ENCODE assay signal across 8 mouse cellular contexts in genomic region chr17:56034726-56035100, GRCm38 (mm10). TPM values are rescaled to one million over a fixed set of nuclear protein-coding genes. Genes with fewer than 3 reads are reported as not detected.
DNase-seq lines count a peak whose midpoint lies in the region; ATAC-seq and TF ChIP-seq lines count a peak whose summit lies in the region.

No protein-coding gene starts in this region.

- H3K4me1 ChIP-seq in spleen, adult 2 months (ENCODE audit: control insufficient read depth, insufficient read depth, insufficient read length) = peaks cover 35% of the 10 kb centered on the region; the same call in 1 of the 2 replicates
- peaks cover 23% of the 10 kb centered on the region for H3K4me1 ChIP-seq in limb, embryonic 12.5 days (replicated peaks)
- peaks cover 45% of the 10 kb centered on the region for H3K4me1 ChIP-seq in stomach, embryonic 15.5 days

- no peak for TF ChIP-seq POLR2A in spleen, adult 2 months (IDR thresholded peaks at IDR 0.05; ENCODE audit: low read depth, low read length)

- no peaks in the 10 kb centered on the region for H3K27me3 ChIP-seq in spleen, adult 2 months (ENCODE audit: control insufficient read depth, insufficient read depth, low read length)
- no peaks in the 10 kb centered on the region for H3K27me3 ChIP-seq in limb, embryonic 12.5 days
- H3K27me3 ChIP-seq in stomach, embryonic 15.5 days (replicated peaks) = no peaks in the 10 kb centered on the region

- 66% methylated on average over 6 of the region's 6 CpGs for whole genome bisulfite sequencing in spleen, adult 2 months
- WGBS in limb, embryonic 12.5 days = 84% methylated on average over 6 of the region's 6 CpGs
- 84% methylated on average over 6 of the region's 6 CpGs for WGBS in stomach, embryonic 15.5 days

- TF ChIP-seq CTCF in gastrocnemius, adult 2 months (IDR thresholded peaks at IDR 0.05) = no peak
- no peak for TF ChIP-seq CTCF in spleen, adult 2 months (IDR thresholded peaks at IDR 0.05; ENCODE audit: extremely low read depth, insufficient read depth, insufficient read length, insufficient replicate concordance)

- intact Hi-C loops in gastrocnemius, adult 2 months (cut with DNase I) = loop anchor here (2.0 to 10.0 kb wide), 3 partner anchors 22 to 1240 kb away; partner anchors contain the start of genes Hdgfl2, Ubxn6 and Vav1
- intact Hi-C loops in gastrocnemius, postnatal 14 days (cut with DNase I; ENCODE audit: low total_unique reads) = no loop called here

- peak overlapping the region; percentile 84 for H3K9ac ChIP-seq in limb, embryonic 12.5 days (replicated peaks)
- H3K9ac ChIP-seq in stomach, embryonic 15.5 days = peak overlapping the region; percentile 96; the same call in 1 of the 2 replicates

- peak overlapping the region; percentile 51 for H3K4me2 ChIP-seq in limb, embryonic 12.5 days
- H3K4me2 ChIP-seq in stomach, embryonic 15.5 days = peak overlapping the region; percentile 59; the same call in 1 of the 2 replicates

- H3K4me3 ChIP-seq in gastrocnemius, adult 2 months = peak overlapping the region; percentile 99
- H3K4me3 ChIP-seq in spleen, adult 2 months (ENCODE audit: extremely low read depth, insufficient read depth, insufficient read length) = peak overlapping the region; percentile 29; the same call in 1 of the 2 replicates
- H3K4me3 ChIP-seq in limb, embryonic 12.5 days (replicated peaks) = peak overlapping the region; percentile 84
- peak overlapping the region; percentile 93; the same call in 1 of the 2 replicates for H3K4me3 ChIP-seq in stomach, embryonic 15.5 days (replicated peaks)

- peak overlapping the region; percentile 100 for H3K27ac ChIP-seq in gastrocnemius, adult 2 months
- H3K27ac ChIP-seq in spleen, adult 2 months (ENCODE audit: insufficient read depth, low read length) = peak overlapping the region; percentile 82
- no peak overlapping the region for H3K27ac ChIP-seq in limb, embryonic 12.5 days
- H3K27ac ChIP-seq in stomach, embryonic 15.5 days = peak overlapping the region; percentile 33; the same call in 1 of the 2 replicates

- H3K9me3 ChIP-seq in limb, embryonic 12.5 days = no peaks in the 10 kb centered on the region
- H3K9me3 ChIP-seq in stomach, embryonic 15.5 days = no peaks in the 10 kb centered on the region

- no peak for ATAC-seq in limb, embryonic 12.5 days (ENCODE audit: insufficient number of reproducible peaks, insufficient read depth, low FRiP score, low TSS enrichment, low read depth)
- ATAC-seq in stomach, embryonic 15.5 days (ENCODE audit: insufficient read depth, low FRiP score, low read depth) = no peak

- H3K36me3 ChIP-seq in spleen, adult 2 months (ENCODE audit: control insufficient read depth, insufficient read depth, low read length) = no peaks in the 10 kb centered on the region
- peaks cover 43% of the 10 kb centered on the region for H3K36me3 ChIP-seq in limb, embryonic 12.5 days
- no peaks in the 10 kb centered on the region for H3K36me3 ChIP-seq in stomach, embryonic 15.5 days

- DNase-seq in gastrocnemius, adult 2 months = peak; percentile 20
- DNase-seq in gastrocnemius, adult 8-10 months (ENCODE audit: low spot score in 2 of 2) = no peak
- DNase-seq in spleen, adult 2 months (ENCODE audit: low read depth in 1 of 2, low spot score in 2 of 2) = no peak
- no peak for DNase-seq in spleen, postnatal 14 days (ENCODE audit: low spot score in 2 of 2)
- no peak for DNase-seq in right cerebral cortex, postnatal 25 days
- DNase-seq in gastrocnemius, postnatal 14 days = no peak

RNA-seq across cellular contexts. Expression of gene Sh3gl1, which starts 1.7 kb away (rescaled TPM):
- total RNA-seq in gastrocnemius, adult 2 months (2021) = 1 to 10 TPM; 8.7 to 9.5 TPM
- 1 to 10 TPM; 5.5 to 8.9 (median 7.6) TPM for total RNA-seq in gastrocnemius, adult 8-10 months (2022)
- 72.3 and 80.8 TPM in 2 replicates for polyA plus RNA-seq in spleen, adult 2 months (2012; rRNA removed)
- 171 and 175 TPM in 2 replicates for polyA plus RNA-seq in limb, embryonic 12.5 days (2016; fragmentation: Nextera tagmentation; extraction: Ambion mirVana)
- polyA plus RNA-seq in stomach, embryonic 15.5 days (2015; fragmentation: Nextera tagmentation; extraction: Ambion mirVana) = 136 and 142 TPM in 2 replicates
- 10 to 100 TPM; 18.3 to 20.4 TPM for total RNA-seq in gastrocnemius, postnatal 14 days (2021)

RNA-seq across cellular contexts. Expression of gene Chaf1a, which starts 5.5 kb away (rescaled TPM):
- under 1 TPM; 0.46 to 0.59 TPM for total RNA-seq in gastrocnemius, adult 2 months (2021)
- total RNA-seq in gastrocnemius, adult 8-10 months (2022) = 1 to 10 TPM in 1 of 4 experiments, under 1 TPM in 3; 0.47 to 1.6 (median 0.75) TPM
- 2.8 and 4.3 TPM in 2 replicates for polyA plus RNA-seq in spleen, adult 2 months (2012; rRNA removed)
- polyA plus RNA-seq in limb, embryonic 12.5 days (2016; fragmentation: Nextera tagmentation; extraction: Ambion mirVana) = 48.8 and 51.2 TPM in 2 replicates
- 21.7 and 22.4 TPM in 2 replicates for polyA plus RNA-seq in stomach, embryonic 15.5 days (2015; fragmentation: Nextera tagmentation; extraction: Ambion mirVana)
- total RNA-seq in gastrocnemius, postnatal 14 days (2021) = 1 to 10 TPM; 1.8 to 2.3 TPM

RNA-seq across cellular contexts. Expression of gene Mpnd, which starts 29.2 kb away (rescaled TPM):
- 10 to 100 TPM; 41.2 to 41.6 TPM for total RNA-seq in gastrocnemius, adult 2 months (2021)
- 10 to 100 TPM; 41.3 to 55.2 (median 42.4) TPM for total RNA-seq in gastrocnemius, adult 8-10 months (2022)
- 76.7 and 135 TPM in 2 replicates for polyA plus RNA-seq in spleen, adult 2 months (2012; rRNA removed)
- polyA plus RNA-seq in limb, embryonic 12.5 days (2016; fragmentation: Nextera tagmentation; extraction: Ambion mirVana) = 165 and 169 TPM in 2 replicates
- polyA plus RNA-seq in stomach, embryonic 15.5 days (2015; fragmentation: Nextera tagmentation; extraction: Ambion mirVana) = 89.7 and 91.8 TPM in 2 replicates
- total RNA-seq in gastrocnemius, postnatal 14 days (2021) = 10 to 100 TPM; 32.8 to 38.4 TPM

RNA-seq across cellular contexts. Expression of gene Stap2, which starts 29.3 kb away (rescaled TPM):
- 1 to 10 TPM; 2.6 to 3.1 TPM for total RNA-seq in gastrocnemius, adult 2 months (2021)
- total RNA-seq in gastrocnemius, adult 8-10 months (2022) = 1 to 10 TPM; 1.7 to 3.2 (median 2.6) TPM
- polyA plus RNA-seq in spleen, adult 2 months (2012; rRNA removed) = 9.1 and 12.0 TPM in 2 replicates
- 7.2 and 9.2 TPM in 2 replicates for polyA plus RNA-seq in limb, embryonic 12.5 days (2016; fragmentation: Nextera tagmentation; extraction: Ambion mirVana)
- polyA plus RNA-seq in stomach, embryonic 15.5 days (2015; fragmentation: Nextera tagmentation; extraction: Ambion mirVana) = 28.0 and 30.9 TPM in 2 replicates
- 1 to 10 TPM; 3.9 to 4.4 TPM for total RNA-seq in gastrocnemius, postnatal 14 days (2021)

RNA-seq across cellular contexts. Expression of gene Ubxn6, which starts 40.1 kb away (rescaled TPM):
- total RNA-seq in gastrocnemius, adult 2 months (2021) = 10 to 100 TPM; 55.6 to 64.3 TPM
- 10 to 100 TPM; 66.1 to 85.8 (median 74.4) TPM for total RNA-seq in gastrocnemius, adult 8-10 months (2022)
- polyA plus RNA-seq in spleen, adult 2 months (2012; rRNA removed) = 45.3 and 56.4 TPM in 2 replicates
- polyA plus RNA-seq in limb, embryonic 12.5 days (2016; fragmentation: Nextera tagmentation; extraction: Ambion mirVana) = 42.0 and 46.4 TPM in 2 replicates
- 32.8 and 36.0 TPM in 2 replicates for polyA plus RNA-seq in stomach, embryonic 15.5 days (2015; fragmentation: Nextera tagmentation; extraction: Ambion mirVana)
- total RNA-seq in gastrocnemius, postnatal 14 days (2021) = 10 to 100 TPM; 38.3 to 38.9 TPM

Comparison
In these comparisons a context has a peak if more than half of its experiments do, and no peak if none do; other contexts are left out.
1. H3K4me3 ChIP-seq: peak in every context shown above with its lines; median percentile 99 in gastrocnemius, adult 2 months; 93 in stomach, embryonic 15.5 days; 84 in limb, embryonic 12.5 days; 29 in spleen, adult 2 months.